Mouse (Mus musculus): ENCODE measurements around the gene Ccsap. TPM values are rescaled to one million over a fixed set of nuclear protein-coding genes. Genes with fewer than 3 reads are reported as not detected.

Ccsap gene
- 1 to 10 TPM; 7.3 to 8.0 TPM for total RNA-seq (2021)
- long read RNA-seq, experiment 1, transcript Ccsap-201 (3 exons, 2,390 nt): major isoform, 19 of 26 reads
- long read RNA-seq, experiment 1, partial matches to known transcripts: 0 of 26 reads
- long read RNA-seq, experiment 1, other reads (novel, unspliced or antisense): 6 of 26 reads
- long read RNA-seq, experiment 2, transcript Ccsap-201 (3 exons, 2,390 nt): major isoform, 26 of 29 reads
- long read RNA-seq, experiment 2, partial matches to known transcripts: 0 of 29 reads
- long read RNA-seq, experiment 2, other reads (novel, unspliced or antisense): 1 of 29 reads

- peak in 1 of 2 experiments; percentile 32 for DNase-seq (ENCODE audit: low spot score in 2 of 2)
These were observed at the start of gene Ccsap for GRCm38 (mm10) chr8:123859648-123860259. TSS of gene Ccsap (minus strand) at chr8:123860209.

- no peak for DNase-seq (ENCODE audit: low spot score in 2 of 2)
These were observed 47.6 kb upstream of the Ccsap start for GRCm38 (mm10) chr8:123907604-123908003.

- DNase-seq (ENCODE audit: low spot score in 2 of 2): no peak
These were observed 42.6 kb upstream of the Ccsap start for GRCm38 (mm10) chr8:123902653-123903052.

- no peak for DNase-seq (ENCODE audit: low spot score in 2 of 2)
These were observed 39.4 kb upstream of the Ccsap start for GRCm38 (mm10) chr8:123899366-123899765.

- no peak for DNase-seq (ENCODE audit: low spot score in 2 of 2)
These were observed 38.6 kb upstream of the Ccsap start for GRCm38 (mm10) chr8:123898576-123898975.

GRCm38 (mm10) chr8:123896774-123897173 lies 36.8 kb upstream of the Ccsap start:
- no peak for DNase-seq (ENCODE audit: low spot score in 2 of 2)

- no peak for DNase-seq (ENCODE audit: low spot score in 2 of 2)
These were observed 36.4 kb upstream of the Ccsap start for GRCm38 (mm10) chr8:123896366-123896761.

GRCm38 (mm10) chr8:123895680-123896365 lies 35.8 kb upstream of the Ccsap start:
- no peak for DNase-seq (ENCODE audit: low spot score in 2 of 2)

GRCm38 (mm10) chr8:123895230-123895629 lies 35.2 kb upstream of the Ccsap start:
- DNase-seq (ENCODE audit: low spot score in 2 of 2): no peak

- DNase-seq (ENCODE audit: low spot score in 2 of 2): no peak
These were observed 34.6 kb upstream of the Ccsap start, which contains the start of gene Acta1 for GRCm38 (mm10) chr8:123894502-123895097. TSS of gene Acta1 (minus strand) at chr8:123894751.

- DNase-seq (ENCODE audit: low spot score in 2 of 2): no peak
These were observed 33.4 kb upstream of the Ccsap start for GRCm38 (mm10) chr8:123893413-123893812.

GRCm38 (mm10) chr8:123892586-123893155 lies 32.7 kb upstream of the Ccsap start:
- no peak for DNase-seq (ENCODE audit: low spot score in 2 of 2)

GRCm38 (mm10) chr8:123891883-123892585 lies 32.0 kb upstream of the Ccsap start:
- DNase-seq (ENCODE audit: low spot score in 2 of 2): no peak

- peak; percentile 18 to 47 for DNase-seq (ENCODE audit: low spot score in 2 of 2)
These were observed 31.3 kb upstream of the Ccsap start for GRCm38 (mm10) chr8:123891271-123891670.

GRCm38 (mm10) chr8:123889797-123890196 lies 29.8 kb upstream of the Ccsap start:
- DNase-seq (ENCODE audit: low spot score in 2 of 2): no peak

GRCm38 (mm10) chr8:123887956-123888355 lies 27.9 kb upstream of the Ccsap start:
- DNase-seq (ENCODE audit: low spot score in 2 of 2): no peak

GRCm38 (mm10) chr8:123887163-123887562 lies 27.2 kb upstream of the Ccsap start:
- DNase-seq (ENCODE audit: low spot score in 2 of 2): no peak

- DNase-seq (ENCODE audit: low spot score in 2 of 2): no peak
These were observed 24.9 kb upstream of the Ccsap start for GRCm38 (mm10) chr8:123884721-123885565.

- DNase-seq (ENCODE audit: low spot score in 2 of 2): no peak
These were observed 23.1 kb upstream of the Ccsap start for GRCm38 (mm10) chr8:123883094-123883493.

- DNase-seq (ENCODE audit: low spot score in 2 of 2): no peak
These were observed 22.4 kb upstream of the Ccsap start for GRCm38 (mm10) chr8:123882412-123882811.

Measured in adrenal gland, postnatal 4 days (tissue).